Mouse (Mus musculus) liver, adult 2 months (tissue): ENCODE data around the gene Hopx. TPM values are rescaled to one million over a fixed set of nuclear protein-coding genes. Genes with fewer than 3 reads are reported as not detected.

ENCODE experiments used
- DNase-seq: peaks from one replicate; pipeline ENCODE4 v3.0.0-alpha.2; 2011; ENCODE audit warnings: low read depth, low spot score; ENCODE audit errors: extremely low read depth
- H3K27ac ChIP-seq: fragments of 200-500 bp; replicated peaks from 2 replicates; pipeline ENCODE4 v1.5.1; 2012; ENCODE audit warnings: low read depth, mild to moderate bottlenecking, control low read depth, inconsistent platforms, low read length; ENCODE audit not compliant: insufficient read depth
- H3K27me3 ChIP-seq: fragments of 200-500 bp; 2 replicates; pipeline ENCODE4 v1.6.1; 2012; ENCODE audit warnings: mild to moderate bottlenecking, moderate library complexity, low read length, inconsistent platforms; ENCODE audit not compliant: control insufficient read depth, insufficient read depth
- H3K36me3 ChIP-seq: fragments of 200-500 bp; 2 replicates; pipeline ENCODE4 v1.6.1; 2012; ENCODE audit warnings: low read length, inconsistent platforms; ENCODE audit not compliant: control insufficient read depth, insufficient read depth
- H3K4me1 ChIP-seq: fragments of 200-500 bp; 2 replicates; pipeline ENCODE4 v1.6.1; 2011; ENCODE audit warnings: low read length; ENCODE audit not compliant: control insufficient read depth, insufficient read depth
- H3K4me3 ChIP-seq: fragments of 200-500 bp; 2 replicates; pipeline ENCODE4 v1.5.1; 2011; ENCODE audit warnings: low read depth, mild to moderate bottlenecking, control low read depth, low read length, moderate library complexity; ENCODE audit not compliant: insufficient read depth
- H3K79me2 ChIP-seq: fragments of 200-500 bp; 2 replicates; pipeline ENCODE4 v1.6.1; 2012; ENCODE audit warnings: inconsistent platforms, mild to moderate bottlenecking, low read length, moderate library complexity; ENCODE audit not compliant: control insufficient read depth, insufficient read depth
- H3K9ac ChIP-seq: fragments of 200-500 bp; 2 replicates; pipeline ENCODE4 v1.6.1; 2012; ENCODE audit warnings: low read depth, mild to moderate bottlenecking, control low read depth, inconsistent platforms, low read length
- CTCF ChIP-seq: fragments of 200-500 bp; IDR thresholded peaks from 2 replicates; pipeline ENCODE4 v1.5.1; 2011; ENCODE audit warnings: low read depth, low read length, control low read depth
- POLR2A ChIP-seq: fragments of 200-500 bp; IDR thresholded peaks from 2 replicates; pipeline ENCODE4 v1.6.1; 2011; ENCODE audit warnings: low read length, control low read depth; ENCODE audit not compliant: insufficient read depth; ENCODE audit errors: extremely low read depth
- WGBS: fragments of 180-500 bp; shearing (Covaris S2); methylation state at CpG from one replicate; pipeline ENCODE4 v1.1.7; 2018; 5-methylcytosine and 5-hydroxymethylcytosine counted together
- polyA plus RNA-seq: library from polyadenylated mRNA; depleted of rRNA; stranded (reverse); fragments of >200 nt; gene quantifications from 2 replicates; pipeline ENCODE4 v1.2.3, GENCODE M21; 2012
- total RNA-seq: library from RNA; depleted of rRNA; stranded (reverse); fragments of >200 nt; gene quantifications from 2 replicates; pipeline ENCODE4 v1.2.3, GENCODE M21; 2014

Gene Hopx
- total and polyA plus RNA-seq, 2 experiments, result 77.2 to 84.9 TPM

DNA sequence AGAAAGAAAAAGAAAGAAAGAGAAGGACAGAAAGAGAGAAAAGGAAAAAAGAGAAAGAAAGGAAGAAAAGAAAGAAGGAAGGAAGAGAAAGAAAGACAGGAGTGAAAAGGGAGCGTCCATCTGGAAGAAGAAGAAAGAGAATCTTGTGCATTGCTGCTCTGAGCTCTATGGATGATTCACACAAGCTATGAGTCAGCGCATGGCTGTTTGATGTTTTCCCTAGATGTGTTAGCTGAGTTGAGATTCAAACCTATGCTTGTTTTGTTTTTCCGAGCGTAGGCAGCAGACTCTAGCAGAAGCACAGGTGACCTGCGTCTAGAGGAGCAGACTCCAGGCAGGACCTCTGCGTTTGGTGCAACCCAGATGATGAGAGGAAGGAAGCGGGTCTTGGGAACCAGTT lies 32.2 kb downstream of the Hopx start:
- peaks cover 7% of the 10 kb centered on the region; the same call in 1 of the 2 replicates for H3K36me3 ChIP-seq
- no peaks in the 10 kb centered on the region for H3K4me1 ChIP-seq
- no peak overlapping the region for H3K27ac ChIP-seq
- H3K4me3 ChIP-seq, result no peak overlapping the region
- no peaks in the 10 kb centered on the region for H3K27me3 ChIP-seq
- DNase-seq, result no peak
- no peak overlapping the region for H3K9ac ChIP-seq
- H3K79me2 ChIP-seq, result no peaks in the 10 kb centered on the region
- no peak for TF ChIP-seq CTCF
- no peak for TF ChIP-seq POLR2A
- WGBS, result 84% methylated on average over 7 of the region's 7 CpGs

DNA sequence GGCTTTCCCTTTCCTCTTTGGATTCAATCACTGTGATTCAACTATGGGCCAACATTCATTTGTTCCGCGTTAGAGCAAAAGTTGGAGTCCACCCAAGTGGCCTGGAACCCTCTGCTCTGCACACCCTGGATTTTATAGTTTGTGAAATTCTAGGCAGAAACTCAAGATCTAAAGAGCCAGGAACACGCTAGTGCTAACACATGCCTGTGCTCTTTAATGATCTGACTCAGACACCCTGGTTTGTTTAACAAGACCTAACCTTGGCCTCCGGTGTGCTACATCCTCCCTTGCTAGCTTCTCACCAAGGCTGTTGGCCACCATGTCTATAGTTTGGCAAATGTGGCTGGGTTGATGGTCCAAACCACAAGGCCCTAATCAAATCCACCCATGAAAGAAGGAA lies 34.2 kb downstream of the Hopx start:
- no peak for DNase-seq
- Histone ChIP-seq H3K9ac (no peak overlapping the region), H3K79me2 (no peaks in the 10 kb centered on the region), H3K27me3 (no peaks in the 10 kb centered on the region), H3K4me3 (no peak overlapping the region), H3K27ac (no peak overlapping the region), H3K36me3 (no peaks in the 10 kb centered on the region), H3K4me1 (no peaks in the 10 kb centered on the region)
- WGBS, result 74% methylated on average over 4 of the region's 4 CpGs
- TF ChIP-seq CTCF (no peak), POLR2A (no peak)

DNA sequence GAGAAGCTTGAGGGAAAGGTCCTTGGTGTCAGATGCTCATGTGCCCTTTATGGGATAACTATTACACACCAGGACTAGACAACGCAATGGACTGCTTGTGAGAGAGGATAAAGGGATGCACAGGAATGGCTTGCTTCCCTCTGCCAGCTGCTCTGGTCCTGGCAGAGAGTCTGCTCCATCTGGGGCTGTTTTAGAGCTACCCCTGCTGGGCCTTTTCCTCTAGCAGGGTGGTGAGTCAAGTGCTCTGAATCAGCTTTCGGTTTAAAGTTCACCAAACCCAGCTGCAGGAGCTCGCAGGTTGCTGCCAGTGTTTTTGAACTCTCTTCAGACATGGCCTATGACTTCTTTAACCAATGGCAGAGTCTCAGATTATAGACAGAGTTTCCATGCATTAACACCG lies 39.0 kb downstream of the Hopx start:
- no peaks in the 10 kb centered on the region for H3K79me2 ChIP-seq
- H3K4me3 ChIP-seq, result no peak overlapping the region
- no peaks in the 10 kb centered on the region for H3K36me3 ChIP-seq
- no peak for DNase-seq
- no peaks in the 10 kb centered on the region for H3K4me1 ChIP-seq
- TF ChIP-seq POLR2A (no peak), CTCF (no peak)
- no peak overlapping the region for H3K9ac ChIP-seq
- H3K27me3 ChIP-seq, result no peaks in the 10 kb centered on the region
- no peak overlapping the region for H3K27ac ChIP-seq
- WGBS, result 92% methylated on average over 4 of the region's 4 CpGs

DNA sequence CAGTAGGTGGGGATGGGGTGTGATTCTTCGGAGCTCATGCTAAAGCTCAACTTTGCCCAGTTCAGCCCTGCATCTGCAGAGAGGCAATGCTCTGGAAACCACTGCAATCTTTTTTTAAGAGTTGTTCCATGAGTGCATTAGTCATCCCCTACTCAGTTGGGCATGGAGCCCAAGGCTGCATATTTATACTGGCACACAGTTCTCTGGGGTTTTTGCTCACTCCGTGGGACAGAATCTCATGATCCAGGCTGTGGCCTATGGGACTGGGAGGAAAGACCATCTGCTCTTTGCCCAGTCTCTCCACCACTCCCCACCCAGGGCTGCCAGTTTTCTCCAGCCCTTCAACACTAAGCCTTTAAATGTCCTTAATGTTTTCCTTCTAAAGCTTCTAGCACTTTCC lies 40.0 kb downstream of the Hopx start:
- Histone ChIP-seq H3K4me1 (no peaks in the 10 kb centered on the region), H3K27me3 (no peaks in the 10 kb centered on the region), H3K79me2 (no peaks in the 10 kb centered on the region), H3K27ac (no peak overlapping the region), H3K36me3 (no peaks in the 10 kb centered on the region), H3K9ac (no peak overlapping the region), H3K4me3 (no peak overlapping the region)
- 49% methylated on average over 2 of the region's 2 CpGs for WGBS
- no peak for TF ChIP-seq CTCF
- no peak for TF ChIP-seq POLR2A
- no peak for DNase-seq

DNA sequence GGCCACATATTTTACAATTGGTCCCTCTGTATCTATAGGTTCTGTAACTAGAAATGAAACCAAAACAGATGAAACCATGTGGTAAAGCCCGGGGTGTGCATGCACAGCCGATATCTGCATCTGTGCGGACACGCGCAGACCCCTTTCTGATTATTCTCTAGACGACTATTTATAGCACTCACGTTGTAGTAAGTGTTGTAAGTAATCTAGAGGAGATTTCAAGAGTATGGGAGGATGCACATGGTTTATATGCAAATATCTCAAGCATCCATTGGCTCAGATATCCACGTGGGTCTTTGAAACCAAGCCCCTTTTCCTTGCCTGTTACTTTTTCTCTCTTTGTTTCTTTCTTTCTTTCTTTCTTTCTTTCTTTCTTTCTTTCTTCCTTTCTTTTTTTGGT lies 41.1 kb downstream of the Hopx start:
- WGBS, result 82% methylated on average over 8 of the region's 8 CpGs
- Histone ChIP-seq H3K36me3 (no peaks in the 10 kb centered on the region), H3K9ac (no peak overlapping the region), H3K27ac (no peak overlapping the region), H3K4me3 (no peak overlapping the region), H3K79me2 (no peaks in the 10 kb centered on the region), H3K27me3 (no peaks in the 10 kb centered on the region), H3K4me1 (no peaks in the 10 kb centered on the region)
- TF ChIP-seq CTCF, result no peak
- no peak for TF ChIP-seq POLR2A
- DNase-seq, result no peak

DNA sequence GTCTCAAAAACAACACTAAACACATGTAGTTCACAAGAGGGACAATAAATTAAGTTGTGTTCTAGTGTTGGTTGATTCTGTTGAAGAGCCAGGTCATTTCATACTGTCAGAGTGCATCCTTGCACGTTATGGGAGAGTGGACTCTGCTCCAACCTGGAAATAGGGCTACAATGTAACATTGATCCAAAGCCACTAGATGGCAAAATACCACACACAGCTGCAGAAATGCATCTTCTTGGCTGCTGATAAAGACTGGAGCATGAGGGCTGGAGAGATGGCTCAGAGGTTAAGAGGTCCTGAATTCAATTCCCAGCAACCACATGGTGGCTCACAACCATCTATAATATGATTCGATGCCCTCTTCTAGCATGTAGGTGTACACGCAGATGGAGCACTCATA lies 43.3 kb downstream of the Hopx start:
- WGBS, result 67% methylated on average over 3 of the region's 3 CpGs
- TF ChIP-seq POLR2A, result no peak
- TF ChIP-seq CTCF, result no peak
- H3K36me3 ChIP-seq, result no peaks in the 10 kb centered on the region
- H3K27me3 ChIP-seq, result no peaks in the 10 kb centered on the region
- no peaks in the 10 kb centered on the region for H3K79me2 ChIP-seq
- H3K4me1 ChIP-seq, result no peaks in the 10 kb centered on the region
- H3K4me3 ChIP-seq, result no peak overlapping the region
- H3K27ac ChIP-seq, result no peak overlapping the region
- H3K9ac ChIP-seq, result no peak overlapping the region
- no peak for DNase-seq
